Mouse (Mus musculus): Measurements from ENCODE around the gene Shisal1. TPM values are rescaled to one million over a fixed set of nuclear protein-coding genes. Genes with fewer than 3 reads are reported as not detected.

Gene Shisal1
- 0.05 and 0.11 TPM in 2 replicates for polyA plus RNA-seq (2015; fragmentation: Nextera tagmentation; extraction: Ambion mirVana)

DNA sequence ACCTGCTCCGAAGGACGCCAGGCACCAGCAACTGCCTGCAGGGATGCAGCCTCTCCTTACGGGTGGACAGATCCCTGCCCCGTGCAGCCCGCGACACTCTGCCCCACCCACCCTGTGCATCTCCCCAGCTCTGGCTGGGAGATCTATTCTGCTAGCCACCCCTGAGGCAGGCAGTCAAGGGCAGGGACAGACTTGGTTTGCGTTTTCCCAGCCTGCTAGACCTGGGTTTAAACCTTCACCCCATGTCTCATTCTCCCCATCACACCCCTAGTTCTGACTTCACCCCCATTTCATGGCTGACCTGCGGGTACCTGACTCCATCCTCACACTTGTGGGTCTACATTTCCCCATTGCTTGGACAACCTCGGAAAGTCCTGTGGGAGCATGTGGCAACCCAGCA is at the start of gene Shisal1:
Gene Shisal1, minus strand, starts transcription at position 101 of the 400 bp plus-strand sequence.
- no peak within 1 kb of the TSS for H3K9ac ChIP-seq (replicated peaks)
- DNase-seq (no peak), ATAC-seq (no peak)
- H3K4me2 ChIP-seq (ENCODE audit: low read depth, low read length): peak within 1 kb of the TSS; percentile 55
- no peak within 1 kb of the TSS for H3K27ac ChIP-seq (ENCODE audit: low read depth)
- no peak for TF ChIP-seq EP300 (IDR thresholded peaks at IDR 0.05; ENCODE audit: low read depth)
- no peak for TF ChIP-seq CTCF (IDR thresholded peaks at IDR 0.05; ENCODE audit: low read depth)
- no peak within 1 kb of the TSS; the same call in 1 of the 2 replicates for H3K4me3 ChIP-seq (ENCODE audit: low read depth, low read length)
- H3K9me3 ChIP-seq (ENCODE audit: low read length): no peaks in the 10 kb centered on the region
- H3K27me3 ChIP-seq (ENCODE audit: insufficient read depth, low read length): peaks cover 48% of the 10 kb centered on the region
- 17% methylated on average over 9 of the region's 9 CpGs for WGBS (ENCODE audit: insufficient replicate concordance)
- H3K36me3 ChIP-seq (replicated peaks; ENCODE audit: insufficient read depth, low read length): no peaks in the 10 kb centered on the region
- H3K4me1 ChIP-seq (ENCODE audit: insufficient read depth): peaks cover 4% of the 10 kb centered on the region; the same call in 1 of the 2 replicates

DNA sequence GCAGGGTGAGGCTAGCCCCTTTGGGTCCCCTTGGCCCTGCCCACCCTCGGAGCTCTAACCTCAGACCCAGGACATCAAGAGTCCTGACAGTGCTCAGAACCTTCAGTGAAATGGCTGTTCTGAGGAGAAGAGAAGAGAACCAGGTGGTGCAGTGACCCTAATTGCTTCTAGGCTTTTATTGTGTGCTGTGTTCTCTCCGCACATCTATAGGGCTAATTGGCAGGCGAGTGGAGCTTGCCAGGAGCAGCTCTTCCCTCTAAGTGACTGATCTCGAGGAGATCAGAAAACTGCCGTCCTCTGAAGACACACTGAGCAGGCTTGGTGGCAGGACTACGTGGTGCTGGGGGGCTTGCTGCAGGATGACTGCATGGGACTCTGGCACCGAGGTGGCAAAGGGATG is 43.6 kb upstream of the Shisal1 start:
- 62% methylated on average over 7 of the region's 7 CpGs for WGBS (ENCODE audit: insufficient replicate concordance)
- Histone ChIP-seq H3K4me2 (ENCODE audit: low read depth, low read length) (no peak overlapping the region), H3K27me3 (ENCODE audit: insufficient read depth, low read length) (no peaks in the 10 kb centered on the region), H3K27ac (ENCODE audit: low read depth) (no peak overlapping the region), H3K9me3 (ENCODE audit: low read length) (no peaks in the 10 kb centered on the region), H3K9ac (replicated peaks) (no peak overlapping the region), H3K36me3 (replicated peaks; ENCODE audit: insufficient read depth, low read length) (no peaks in the 10 kb centered on the region), H3K4me1 (ENCODE audit: insufficient read depth) (no peaks in the 10 kb centered on the region), H3K4me3 (ENCODE audit: low read depth, low read length) (no peak overlapping the region)
- TF ChIP-seq EP300 (IDR thresholded peaks at IDR 0.05; ENCODE audit: low read depth): no peak
- no peak for TF ChIP-seq CTCF (IDR thresholded peaks at IDR 0.05; ENCODE audit: low read depth)
- ATAC-seq: no peak
- no peak for DNase-seq

DNA sequence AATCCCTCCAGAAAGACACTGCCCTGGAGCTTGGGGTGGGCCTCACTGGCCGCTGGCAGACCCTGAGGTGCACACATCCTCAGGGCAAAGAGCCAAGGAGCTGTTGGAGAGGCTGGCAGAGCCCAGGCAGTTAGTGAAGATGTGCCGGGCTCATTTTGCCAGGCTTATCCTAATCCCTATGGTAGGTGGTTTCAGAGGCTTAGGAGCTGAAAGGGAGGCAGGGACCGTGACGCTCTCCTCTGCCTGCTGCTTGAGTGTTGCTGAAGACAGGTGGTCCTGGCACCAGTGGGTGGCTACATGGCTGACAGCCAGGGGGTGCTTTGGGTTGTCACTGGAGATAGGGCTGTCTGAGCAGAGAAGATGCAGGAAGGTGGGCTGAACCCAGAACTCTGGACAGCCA is 37.4 kb upstream of the Shisal1 start:
- Histone ChIP-seq H3K4me3 (ENCODE audit: low read depth, low read length) (no peak overlapping the region), H3K27ac (ENCODE audit: low read depth) (no peak overlapping the region)

GRCm38 (mm10) chr15:84483622-84484021 is 36.7 kb upstream of the Shisal1 start:
- WGBS (ENCODE audit: insufficient replicate concordance): 42% methylated on average over 5 of the region's 5 CpGs
- Histone ChIP-seq H3K27ac (ENCODE audit: low read depth) (no peak overlapping the region), H3K4me3 (ENCODE audit: low read depth, low read length) (no peak overlapping the region), H3K27me3 (ENCODE audit: insufficient read depth, low read length) (no peaks in the 10 kb centered on the region), H3K36me3 (replicated peaks; ENCODE audit: insufficient read depth, low read length) (no peaks in the 10 kb centered on the region), H3K4me1 (ENCODE audit: insufficient read depth) (no peaks in the 10 kb centered on the region), H3K4me2 (ENCODE audit: low read depth, low read length) (peak overlapping the region; percentile 16; the same call in 1 of the 2 replicates), H3K9ac (replicated peaks) (no peak overlapping the region), H3K9me3 (ENCODE audit: low read length) (no peaks in the 10 kb centered on the region)
- ATAC-seq (peak; percentile 70), DNase-seq (peak; percentile 29)
- TF ChIP-seq CTCF (IDR thresholded peaks at IDR 0.05; ENCODE audit: low read depth): no peak
- TF ChIP-seq EP300 (IDR thresholded peaks at IDR 0.05; ENCODE audit: low read depth): no peak

More for the DNA sequence above, 37.4 kb upstream of the Shisal1 start:
- Histone ChIP-seq H3K36me3 (replicated peaks; ENCODE audit: insufficient read depth, low read length) (no peaks in the 10 kb centered on the region), H3K9me3 (ENCODE audit: low read length) (no peaks in the 10 kb centered on the region), H3K4me1 (ENCODE audit: insufficient read depth) (no peaks in the 10 kb centered on the region), H3K9ac (replicated peaks) (no peak overlapping the region), H3K27me3 (ENCODE audit: insufficient read depth, low read length) (no peaks in the 10 kb centered on the region), H3K4me2 (ENCODE audit: low read depth, low read length) (no peak overlapping the region)
- ATAC-seq: no peak
- DNase-seq: no peak
- WGBS (ENCODE audit: insufficient replicate concordance): 63% methylated on average over 4 of the region's 4 CpGs
- TF ChIP-seq CTCF (IDR thresholded peaks at IDR 0.05; ENCODE audit: low read depth): no peak
- no peak for TF ChIP-seq EP300 (IDR thresholded peaks at IDR 0.05; ENCODE audit: low read depth)

DNA sequence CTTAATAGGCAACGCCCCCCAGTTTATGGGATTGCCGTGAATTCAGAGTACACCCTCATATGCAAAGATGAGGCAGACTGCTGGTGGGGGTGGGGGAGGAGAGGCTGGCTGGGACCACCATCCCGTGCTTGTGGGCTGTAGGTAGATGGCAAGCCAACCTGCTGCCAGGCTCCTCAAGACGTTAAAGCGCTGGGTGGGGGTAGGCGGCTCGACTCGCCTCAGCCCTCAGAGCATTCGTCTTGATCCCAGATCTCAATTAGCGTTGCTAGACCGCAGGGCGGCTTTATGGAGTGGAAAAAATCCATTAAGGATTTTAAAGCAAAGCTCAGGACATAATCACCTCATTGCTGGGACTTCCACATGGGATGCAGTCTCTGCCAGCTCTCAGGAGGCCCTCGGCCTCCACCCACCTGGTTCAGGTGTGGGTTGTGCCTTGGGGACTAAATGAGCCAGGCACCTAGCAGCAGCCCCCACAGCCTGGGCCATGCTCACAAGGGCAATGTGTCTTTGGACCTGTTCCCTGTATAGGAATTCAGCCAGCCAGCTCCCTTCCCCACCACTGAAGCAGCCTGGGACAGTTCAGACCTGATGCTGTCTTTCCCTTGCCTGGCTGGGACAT is 34.5 kb upstream of the Shisal1 start:
- WGBS (ENCODE audit: insufficient replicate concordance): 67% methylated on average over 13 of the region's 13 CpGs
- no peaks in the 10 kb centered on the region for H3K27me3 ChIP-seq (ENCODE audit: insufficient read depth, low read length)
- ATAC-seq (no peak), DNase-seq (no peak)
- H3K9me3 ChIP-seq (ENCODE audit: low read length): no peaks in the 10 kb centered on the region
- H3K9ac ChIP-seq (replicated peaks): no peak overlapping the region
- H3K4me1 ChIP-seq (ENCODE audit: insufficient read depth): no peaks in the 10 kb centered on the region
- no peaks in the 10 kb centered on the region for H3K36me3 ChIP-seq (replicated peaks; ENCODE audit: insufficient read depth, low read length)
- no peak for TF ChIP-seq CTCF (IDR thresholded peaks at IDR 0.05; ENCODE audit: low read depth)
- no peak for TF ChIP-seq EP300 (IDR thresholded peaks at IDR 0.05; ENCODE audit: low read depth)
- no peak overlapping the region for H3K27ac ChIP-seq (ENCODE audit: low read depth)
- H3K4me3 ChIP-seq (ENCODE audit: low read depth, low read length): no peak overlapping the region
- no peak overlapping the region for H3K4me2 ChIP-seq (ENCODE audit: low read depth, low read length)

DNA sequence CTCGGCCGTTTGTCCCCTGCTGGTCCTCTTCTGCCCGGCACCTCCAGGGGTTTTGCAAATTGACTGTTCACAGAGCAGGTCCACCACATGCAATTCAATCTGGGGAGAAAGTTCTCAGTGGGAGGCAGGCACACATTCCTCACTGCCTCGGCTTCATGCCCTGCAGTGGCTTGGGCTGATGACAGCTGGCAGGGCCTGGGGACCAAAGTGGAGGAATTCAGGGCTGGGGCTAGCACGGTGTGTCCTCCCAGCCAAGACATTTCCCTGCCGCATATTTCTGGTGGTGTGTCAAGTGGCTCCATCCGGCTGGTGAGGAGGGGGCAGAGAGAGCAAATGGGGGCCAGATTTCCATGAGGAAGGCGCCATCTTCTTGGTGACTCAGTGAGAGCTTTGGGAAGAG is 22.5 kb upstream of the Shisal1 start:
- Histone ChIP-seq H3K27me3 (ENCODE audit: insufficient read depth, low read length) (peaks cover 4% of the 10 kb centered on the region; the same call in 1 of the 2 replicates), H3K36me3 (replicated peaks; ENCODE audit: insufficient read depth, low read length) (no peaks in the 10 kb centered on the region), H3K4me2 (ENCODE audit: low read depth, low read length) (no peak overlapping the region), H3K4me1 (ENCODE audit: insufficient read depth) (peaks cover 9% of the 10 kb centered on the region; the same call in 1 of the 2 replicates), H3K27ac (ENCODE audit: low read depth) (no peak overlapping the region), H3K9ac (replicated peaks) (no peak overlapping the region), H3K9me3 (ENCODE audit: low read length) (no peaks in the 10 kb centered on the region), H3K4me3 (ENCODE audit: low read depth, low read length) (no peak overlapping the region)
- ATAC-seq: no peak
- DNase-seq: no peak
- 38% methylated on average over 8 of the region's 8 CpGs for WGBS (ENCODE audit: insufficient replicate concordance)
- no peak for TF ChIP-seq EP300 (IDR thresholded peaks at IDR 0.05; ENCODE audit: low read depth)
- TF ChIP-seq CTCF (IDR thresholded peaks at IDR 0.05; ENCODE audit: low read depth): no peak
